Mouse (Mus musculus) liver, postnatal 0 days (tissue): ENCODE measurements at regions not wholly inside any gene's neighbourhood (a gene's known extent, or its start where the extent isn't known, plus 50 kb on each side); places are given as distances from the start of the nearest gene placed in this dataset.

ENCODE experiments used
- ATAC-seq: fragments of 200-750 bp; cut with Nextera tagmentation; 2 replicates; pipeline ENCODE4 v1.8.0; 2017; ENCODE audit warnings: mild to moderate bottlenecking, moderate library complexity
- DNase-seq: peaks from one replicate; pipeline ENCODE4 v3.0.0-alpha.2; 2016
- H3K27ac ChIP-seq: fragments of 300-500 bp; sonication (generic); 2 replicates; pipeline ENCODE4 v1.5.1; 2014; ENCODE audit warnings: antibody characterized with exemption, moderate library complexity, mild to moderate bottlenecking, low read depth
- H3K27me3 ChIP-seq: fragments of 300-500 bp; sonication (generic); 2 replicates; pipeline ENCODE4 v1.6.1; 2014; ENCODE audit warnings: low read length, control low read depth, mixed read lengths; ENCODE audit not compliant: insufficient read depth
- H3K36me3 ChIP-seq: fragments of 300-500 bp; sonication (generic); replicated peaks from 2 replicates; pipeline ENCODE4 v1.6.1; 2014; ENCODE audit warnings: mild to moderate bottlenecking, control low read depth, low read length, moderate library complexity, mixed read lengths; ENCODE audit not compliant: insufficient read depth
- H3K4me1 ChIP-seq: fragments of 300-500 bp; sonication (generic); 2 replicates; pipeline ENCODE4 v1.6.1; 2014; ENCODE audit warnings: antibody characterized with exemption, mild to moderate bottlenecking, control low read depth; ENCODE audit not compliant: insufficient read depth
- H3K4me2 ChIP-seq: fragments of 300-500 bp; sonication (generic); 2 replicates; pipeline ENCODE4 v1.6.1; 2014; ENCODE audit warnings: low read depth, mild to moderate bottlenecking, low read length, moderate library complexity, mixed read lengths
- H3K4me3 ChIP-seq: fragments of 300-500 bp; sonication (generic); 2 replicates; pipeline ENCODE4 v1.5.1; 2014; ENCODE audit warnings: low read depth, low read length
- H3K9ac ChIP-seq: fragments of 300-500 bp; sonication (generic); replicated peaks from 2 replicates; pipeline ENCODE4 v1.6.1; 2014; ENCODE audit warnings: mild to moderate bottlenecking, moderate library complexity
- H3K9me3 ChIP-seq: fragments of 300-500 bp; sonication (generic); 2 replicates; pipeline ENCODE4 v1.6.1; 2016; ENCODE audit warnings: mild to moderate bottlenecking, control low read depth, low read length, mixed read lengths
- CTCF ChIP-seq: sonication (generic); IDR thresholded peaks from 2 replicates; pipeline ENCODE4 v1.5.1; 2016; ENCODE audit warnings: antibody characterized with exemption, low read depth
- EP300 ChIP-seq: IDR thresholded peaks from 2 replicates; pipeline ENCODE4 v1.6.1; 2016; ENCODE audit warnings: antibody characterized with exemption, low read depth, mild to moderate bottlenecking
- WGBS: fragments of 180-500 bp; shearing (Covaris S2); extraction: QIAGEN DNeasy Blood & Tissue Kit; methylation state at CpG from one replicate; pipeline ENCODE4 v1.1.7; 2014; ENCODE audit not compliant: insufficient replicate concordance; 5-methylcytosine and 5-hydroxymethylcytosine counted together

- Histone ChIP-seq H3K9ac (no peak overlapping the region), H3K4me3 (no peak overlapping the region), H3K9me3 (no peaks in the 10 kb centered on the region), H3K27me3 (no peaks in the 10 kb centered on the region), H3K36me3 (no peaks in the 10 kb centered on the region), H3K4me1 (peaks cover 6% of the 10 kb centered on the region; the same call in 1 of the 2 replicates), H3K4me2 (no peak overlapping the region), H3K27ac (no peak overlapping the region)
- 41% methylated on average over 8 of the region's 8 CpGs for WGBS
- no peak for DNase-seq
- TF ChIP-seq EP300 = no peak
- no peak for TF ChIP-seq CTCF
- no peak for ATAC-seq
Measured at GRCm38 (mm10) chr3:104318911-104319310, 98.7 kb upstream of the Magi3 start.

DNA sequence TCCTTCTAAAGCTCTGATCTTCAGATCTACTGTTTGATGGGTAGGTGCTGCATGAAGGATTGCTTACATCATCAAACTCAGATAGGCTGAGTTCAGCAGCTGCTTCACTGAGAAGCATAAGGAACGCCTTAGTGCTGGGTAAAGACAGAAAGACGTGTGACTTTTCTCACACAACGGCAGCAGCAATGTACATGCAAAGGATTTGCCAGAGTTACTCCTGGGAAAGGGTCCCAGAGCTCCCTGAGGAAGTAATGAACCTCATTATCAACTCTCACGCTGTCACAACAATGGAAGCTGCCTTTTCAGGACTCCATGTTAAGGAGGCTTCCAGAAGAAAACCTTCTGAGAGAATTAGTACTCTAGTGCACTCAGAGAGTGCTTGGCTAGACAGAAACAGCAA, 97.4 kb upstream of the Magi3 start:
- TF ChIP-seq EP300 = no peak
- DNase-seq (no peak), ATAC-seq (no peak)
- H3K27ac ChIP-seq = no peak overlapping the region
- no peak overlapping the region for H3K4me2 ChIP-seq
- no peaks in the 10 kb centered on the region for H3K9me3 ChIP-seq
- WGBS = 75% methylated on average over 4 of the region's 4 CpGs
- H3K9ac ChIP-seq = no peak overlapping the region
- no peak overlapping the region for H3K4me3 ChIP-seq
- no peaks in the 10 kb centered on the region for H3K27me3 ChIP-seq
- no peaks in the 10 kb centered on the region for H3K36me3 ChIP-seq
- peaks cover 6% of the 10 kb centered on the region; the same call in 1 of the 2 replicates for H3K4me1 ChIP-seq

- WGBS = 67% methylated on average over 4 of the region's 4 CpGs
- Histone ChIP-seq H3K4me1 (peaks cover 3% of the 10 kb centered on the region; the same call in 1 of the 2 replicates), H3K4me2 (no peak overlapping the region), H3K9ac (no peak overlapping the region), H3K27ac (no peak overlapping the region), H3K36me3 (no peaks in the 10 kb centered on the region), H3K4me3 (no peak overlapping the region), H3K27me3 (no peaks in the 10 kb centered on the region), H3K9me3 (no peaks in the 10 kb centered on the region)
- no peak for DNase-seq
- TF ChIP-seq EP300 = no peak
- ATAC-seq = no peak
Measured at GRCm38 (mm10) chr3:104313063-104313462, 92.9 kb upstream of the Magi3 start.

DNA sequence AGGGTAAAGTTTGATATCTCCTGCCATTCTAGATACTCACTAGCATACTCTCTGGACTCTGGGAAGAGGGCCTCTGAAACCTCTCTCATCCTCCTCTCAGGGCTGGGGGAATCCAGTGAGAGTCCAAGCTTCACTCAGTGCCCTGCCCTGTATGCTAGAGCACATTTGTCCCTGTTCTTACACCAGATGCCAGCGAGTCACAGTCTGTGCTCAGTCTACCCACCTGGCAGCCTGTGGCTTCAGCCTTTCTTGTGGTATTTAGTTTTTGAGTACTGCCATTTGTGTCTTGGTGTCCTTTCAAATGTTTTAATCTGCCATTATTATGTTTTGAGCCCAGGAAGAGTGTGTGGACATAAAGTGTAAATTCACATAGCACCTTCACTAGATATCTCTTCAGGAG, 86.8 kb upstream of the Magi3 start:
- Histone ChIP-seq H3K4me2 (no peak overlapping the region), H3K4me1 (no peaks in the 10 kb centered on the region), H3K9me3 (no peaks in the 10 kb centered on the region), H3K27ac (no peak overlapping the region), H3K36me3 (no peaks in the 10 kb centered on the region), H3K4me3 (no peak overlapping the region), H3K9ac (no peak overlapping the region), H3K27me3 (no peaks in the 10 kb centered on the region)
- ATAC-seq = no peak
- TF ChIP-seq CTCF = no peak
- no peak for TF ChIP-seq EP300
- 58% methylated on average over 1 of the region's 1 CpGs for WGBS
- DNase-seq = no peak

GRCm38 (mm10) chr3:104305904-104306563, 85.9 kb upstream of the Magi3 start:
- H3K27ac ChIP-seq = no peak overlapping the region
- no peak overlapping the region for H3K4me2 ChIP-seq
- ATAC-seq = no peak
- H3K27me3 ChIP-seq = no peaks in the 10 kb centered on the region
- WGBS = 39% methylated on average over 12 of the region's 12 CpGs
- no peaks in the 10 kb centered on the region for H3K4me1 ChIP-seq
- no peak for DNase-seq
- no peak overlapping the region for H3K9ac ChIP-seq
- no peak overlapping the region for H3K4me3 ChIP-seq
- no peaks in the 10 kb centered on the region for H3K9me3 ChIP-seq
- no peaks in the 10 kb centered on the region for H3K36me3 ChIP-seq
- TF ChIP-seq EP300 (no peak), CTCF (no peak)

DNA sequence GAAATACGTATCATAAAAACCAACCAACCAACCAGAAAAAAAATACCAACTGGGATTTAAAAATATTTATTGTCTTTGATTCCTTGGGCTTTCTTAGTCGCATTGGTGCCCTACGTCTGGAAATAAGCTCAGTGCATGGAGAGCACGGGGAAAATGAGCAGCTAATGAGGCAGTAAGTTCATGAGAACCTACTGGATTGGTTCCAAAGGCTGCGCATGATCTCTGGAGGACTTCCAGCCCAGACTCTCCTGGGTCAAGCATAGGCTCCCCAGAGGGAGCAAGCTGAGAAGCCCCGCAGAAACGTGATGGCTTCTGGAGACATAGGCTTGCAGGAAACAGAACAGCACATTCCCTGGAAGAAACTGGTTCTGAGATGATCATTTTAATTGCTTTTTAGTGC, 83.4 kb upstream of the Magi3 start:
- ATAC-seq (no peak), DNase-seq (no peak)
- no peaks in the 10 kb centered on the region for H3K9me3 ChIP-seq
- no peak for TF ChIP-seq CTCF
- no peak for TF ChIP-seq EP300
- no peak overlapping the region for H3K9ac ChIP-seq
- no peaks in the 10 kb centered on the region for H3K27me3 ChIP-seq
- H3K36me3 ChIP-seq = no peaks in the 10 kb centered on the region
- no peak overlapping the region for H3K4me3 ChIP-seq
- no peak overlapping the region for H3K27ac ChIP-seq
- H3K4me1 ChIP-seq = no peaks in the 10 kb centered on the region
- no peak overlapping the region for H3K4me2 ChIP-seq
- 71% methylated on average over 7 of the region's 7 CpGs for WGBS

- Histone ChIP-seq H3K36me3 (no peaks in the 10 kb centered on the region), H3K4me2 (no peak overlapping the region), H3K9ac (no peak overlapping the region), H3K4me1 (no peaks in the 10 kb centered on the region), H3K27me3 (no peaks in the 10 kb centered on the region), H3K9me3 (no peaks in the 10 kb centered on the region), H3K4me3 (no peak overlapping the region), H3K27ac (no peak overlapping the region)
- no peak for DNase-seq
- no peak for ATAC-seq
- TF ChIP-seq EP300 (no peak), CTCF (no peak)
- WGBS = 81% methylated on average over 5 of the region's 5 CpGs
Measured at GRCm38 (mm10) chr3:104300201-104300600, 80.0 kb upstream of the Magi3 start.
